Mouse (Mus musculus) lung, postnatal 10 days (tissue): ENCODE measurements around the gene Mbtps2.

Experiments used
- DNase-seq: peaks from one replicate; pipeline ENCODE4 v3.0.0; 2021

The Mbtps2 gene

DNA sequence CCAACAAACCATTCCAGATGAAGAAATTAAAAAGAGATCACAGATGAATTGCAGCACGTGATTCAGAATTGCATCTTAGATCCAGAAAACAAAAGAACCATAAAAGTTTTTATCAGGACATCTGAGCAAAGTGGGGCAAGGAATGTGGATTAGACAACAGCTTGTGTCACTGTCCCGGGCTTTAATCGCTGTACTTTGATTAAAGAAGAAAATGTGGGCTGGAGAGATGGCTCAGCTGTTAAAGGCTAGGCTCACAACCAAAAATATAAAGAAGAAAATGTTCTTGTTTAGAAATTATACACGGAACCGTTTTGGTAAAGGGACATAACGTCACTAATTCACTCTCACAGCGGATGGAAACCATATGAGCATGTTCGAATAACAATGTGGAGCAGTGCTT lies 98.5 kb downstream of the Mbtps2 start:
- no peak for DNase-seq

DNA sequence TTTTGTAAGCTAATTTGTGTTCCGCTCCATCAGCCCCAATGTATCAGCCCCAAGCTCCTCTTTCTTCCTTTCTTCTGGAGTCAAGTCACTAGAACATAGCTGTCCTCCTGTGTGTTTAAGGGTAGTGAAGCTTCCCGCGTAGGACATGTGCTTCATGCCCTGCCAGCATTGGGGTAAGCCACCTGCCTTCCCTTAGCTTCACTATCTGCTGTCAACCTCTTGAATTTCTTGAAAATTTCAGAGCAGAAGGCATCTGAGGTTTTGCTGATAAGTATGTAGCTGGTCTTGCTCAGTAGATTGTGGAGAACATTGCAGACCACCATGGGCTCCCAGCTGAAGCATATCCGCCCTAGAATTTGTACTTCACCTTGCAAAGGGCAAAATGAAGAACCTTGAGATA lies 105.4 kb downstream of the Mbtps2 start:
- DNase-seq: no peak

DNA sequence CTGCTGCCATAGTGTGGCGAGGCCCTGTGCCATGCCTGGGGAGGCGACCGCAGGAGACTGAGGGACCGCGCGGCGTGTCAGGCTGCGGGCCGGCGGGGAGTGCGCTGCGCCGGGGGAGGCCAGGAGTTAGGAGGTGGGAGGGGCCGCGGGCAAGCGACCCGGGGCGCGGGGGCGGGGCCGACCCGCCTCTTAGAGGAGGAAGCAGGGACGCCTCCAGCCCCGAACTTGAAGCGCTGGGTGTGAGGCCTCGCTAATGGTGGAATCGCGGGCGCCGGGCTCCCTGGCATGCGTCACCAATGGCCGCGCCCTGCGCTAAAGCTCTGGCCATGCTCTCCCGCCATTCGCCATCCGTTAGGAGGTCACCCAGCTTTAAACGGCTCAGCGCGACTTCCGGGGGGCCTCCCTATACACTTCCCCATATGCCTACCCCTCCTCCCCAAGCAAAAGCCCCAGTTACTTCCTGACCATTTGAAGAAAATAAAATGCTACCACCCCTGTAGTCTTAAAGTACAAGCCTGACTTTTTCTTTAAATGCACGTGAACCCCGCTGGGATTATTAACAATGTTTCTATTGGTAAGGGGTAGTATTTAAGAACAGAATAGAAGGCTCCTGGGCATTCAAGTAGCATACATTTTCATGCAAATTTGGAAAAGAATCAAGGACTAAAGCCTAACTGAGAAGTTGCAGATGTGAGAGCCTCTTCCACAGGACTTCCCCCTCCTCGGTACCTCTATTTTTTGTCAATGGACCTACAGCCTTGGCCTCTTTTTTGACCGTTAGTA lies 106.4 kb downstream of the Mbtps2 start, which contains the start of gene Sms:
Sms (minus strand) TSS at position 344 of the 783 bp plus-strand sequence.
- DNase-seq: peak; percentile 56

DNA sequence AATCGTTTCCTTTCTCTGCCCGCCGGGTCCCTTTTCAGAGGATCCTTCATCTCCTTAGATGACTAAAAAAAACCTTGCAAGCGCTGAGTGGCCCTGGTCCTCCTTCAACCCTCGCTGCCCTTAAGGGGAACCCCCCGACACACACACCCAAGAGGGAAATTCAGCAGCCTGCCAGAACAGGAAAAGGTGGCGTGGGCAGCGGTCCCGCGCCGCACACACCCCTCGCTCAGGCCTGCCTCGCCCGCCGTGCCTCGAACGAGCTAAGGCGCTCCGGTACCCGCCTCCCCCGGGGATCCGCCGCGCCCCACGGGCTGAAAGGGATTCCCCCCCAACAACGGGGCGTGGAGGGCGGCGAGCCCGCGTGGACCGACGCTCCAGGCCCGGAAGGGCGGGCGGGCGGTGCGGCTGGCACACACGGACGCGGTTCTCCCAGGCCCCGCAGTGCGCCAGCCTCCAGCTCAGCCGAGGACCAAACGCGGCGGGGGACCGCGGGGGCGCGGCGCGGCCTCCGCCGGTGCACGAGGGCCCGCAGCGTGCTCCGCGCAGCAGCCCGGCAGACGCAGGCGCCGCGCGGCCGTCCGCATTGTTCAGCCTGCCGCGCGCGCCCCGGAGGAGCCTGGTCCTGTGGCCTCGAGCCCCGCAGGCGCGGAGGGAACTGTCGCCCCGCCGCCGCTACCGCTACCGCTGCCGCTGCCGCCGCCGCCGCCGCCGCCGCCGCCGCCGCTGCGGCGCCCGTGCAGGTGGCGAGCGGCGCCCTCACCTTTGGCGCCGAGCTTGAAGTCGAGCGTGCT lies 107.2 kb downstream of the Mbtps2 start:
- DNase-seq: peak; percentile 15

DNA sequence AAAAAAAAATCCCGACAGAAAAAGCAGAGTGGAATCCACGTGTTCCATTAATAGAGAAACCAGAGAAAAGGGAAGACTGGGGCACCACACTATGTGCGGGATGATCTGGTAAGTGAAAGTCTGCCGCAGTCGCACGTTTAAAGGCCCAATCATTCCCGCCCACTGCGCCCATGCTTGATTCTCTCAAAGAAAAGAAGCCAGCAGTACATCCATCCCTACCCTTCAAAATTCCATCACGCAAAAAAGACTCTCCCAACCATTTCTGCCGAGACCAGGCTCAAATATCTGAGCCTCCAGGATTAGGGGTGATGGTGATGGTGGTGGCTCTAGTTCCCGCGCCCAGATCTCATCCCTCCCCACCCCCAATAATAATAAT lies 107.8 kb downstream of the Mbtps2 start:
- DNase-seq: no peak

DNA sequence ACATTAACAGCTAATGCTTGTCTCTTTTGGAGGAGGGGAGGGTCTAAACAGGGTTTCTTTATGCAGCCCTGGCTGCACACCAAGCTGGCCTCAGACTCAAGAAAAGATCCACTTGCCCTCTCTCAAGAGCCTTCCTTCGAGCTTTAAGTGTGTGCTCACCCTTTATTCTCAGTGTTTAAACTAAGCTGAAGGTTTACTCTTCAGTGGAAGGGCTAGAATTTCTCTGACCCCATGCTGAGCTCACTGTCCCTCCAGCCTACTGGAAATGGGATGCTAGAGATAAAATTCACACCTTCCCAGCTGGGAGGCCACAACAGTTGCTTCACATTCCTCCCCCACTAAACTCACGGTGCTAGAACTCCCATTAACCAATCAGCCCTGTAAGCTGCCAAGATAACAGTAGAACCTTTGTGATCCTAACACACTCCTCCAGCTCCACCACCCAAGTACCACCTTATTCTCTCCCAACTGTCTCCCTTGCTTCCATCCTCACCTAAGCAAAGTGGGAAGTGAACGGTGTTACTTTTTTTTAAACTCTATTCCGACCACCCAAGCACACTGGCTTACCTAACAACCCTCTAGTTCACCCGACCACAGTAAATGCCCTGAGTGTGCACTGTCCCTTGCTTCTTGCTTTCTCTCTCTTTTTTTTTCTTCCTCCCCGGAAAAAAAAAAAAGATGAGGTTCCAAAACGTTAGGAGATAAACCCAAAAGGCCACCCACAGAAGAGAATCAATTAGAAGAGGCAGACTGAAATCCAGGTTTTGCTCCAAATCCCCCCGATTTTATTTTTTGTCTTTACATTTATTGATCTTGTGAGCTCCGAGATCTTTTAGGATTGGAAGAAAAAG lies 108.4 kb downstream of the Mbtps2 start:
- no peak for DNase-seq

DNA sequence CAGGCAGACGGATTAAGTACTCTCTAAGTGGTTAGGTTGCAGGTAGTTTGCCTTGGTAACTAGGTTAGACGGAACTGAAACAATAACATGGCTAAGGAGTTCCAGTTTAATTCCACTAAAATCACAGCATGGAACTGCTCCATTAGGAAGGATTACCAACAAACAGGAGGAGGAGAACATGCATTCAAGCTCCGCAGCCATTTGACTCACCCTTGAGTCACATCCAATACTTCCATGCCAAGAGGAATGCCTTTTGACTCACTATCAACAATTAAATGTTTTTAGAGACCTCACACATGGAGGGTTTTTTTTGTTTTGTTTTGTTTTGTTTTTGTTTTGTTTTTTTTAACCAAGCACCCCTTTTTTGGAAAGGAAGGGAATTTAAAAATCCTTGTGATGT lies 109.7 kb downstream of the Mbtps2 start:
- no peak for DNase-seq

DNA sequence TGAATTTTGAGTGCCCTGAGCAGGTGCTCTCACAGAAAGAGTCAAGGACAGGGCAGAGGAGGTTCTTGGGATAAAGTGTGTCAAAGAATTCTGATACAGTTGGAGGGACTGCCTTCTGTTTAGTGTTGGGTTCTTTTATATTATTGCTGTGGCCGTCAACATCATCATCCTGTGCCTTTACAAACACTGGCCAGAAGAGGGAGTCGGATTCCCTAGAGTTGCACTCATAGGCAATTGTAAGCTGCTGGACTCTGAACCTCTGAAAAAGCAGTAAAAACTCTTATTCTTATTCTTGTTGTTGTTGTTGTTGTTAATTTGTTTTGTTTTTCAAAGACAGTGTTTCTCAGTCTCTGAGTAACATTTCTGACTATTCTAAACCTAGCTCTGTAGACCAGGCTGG lies 111.8 kb downstream of the Mbtps2 start:
- DNase-seq: peak; percentile 47
